Mouse (Mus musculus) olfactory bulb, adult 2 months (tissue): ENCODE data around the gene Ncoa3.

Experiments
- CTCF ChIP-seq: fragments of 200-500 bp; IDR thresholded peaks from 2 replicates; pipeline ENCODE4 v1.5.1; 2012; ENCODE audit warnings: low read depth, mild to moderate bottlenecking, low read length, moderate library complexity; ENCODE audit not compliant: insufficient read depth
- POLR2A ChIP-seq: fragments of 200-500 bp; IDR thresholded peaks from 2 replicates; pipeline ENCODE4 v1.6.1; 2012; ENCODE audit warnings: mild to moderate bottlenecking, low read depth, low read length, moderate library complexity; ENCODE audit not compliant: insufficient read depth

DNA sequence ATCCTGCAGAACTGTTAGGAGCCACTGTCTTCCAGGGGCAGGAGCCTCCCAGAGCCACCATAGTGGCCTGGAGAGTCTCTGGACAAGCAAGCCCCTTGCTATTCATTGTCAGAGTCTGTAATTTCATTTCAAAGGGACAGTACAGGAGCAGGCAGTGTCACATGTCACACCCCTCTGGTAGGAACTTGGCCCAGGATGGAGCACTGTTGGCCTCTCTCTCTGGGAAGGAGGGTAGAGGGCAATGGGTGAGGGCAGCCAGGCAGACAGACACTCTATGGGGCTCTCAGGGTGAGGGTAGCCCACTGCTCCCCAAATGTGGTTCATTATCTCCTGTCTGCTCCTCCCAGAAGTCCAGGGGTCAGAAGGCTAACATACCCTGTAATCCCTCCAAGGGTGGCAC, 99.2 kb downstream of the Ncoa3 start:
- TF ChIP-seq CTCF (no peak), POLR2A (no peak)
